ENCODE assay signal across 16 mouse cellular contexts in genomic region chr17:31967311-31967710, GRCm38 (mm10).
DNase-seq lines count a peak whose midpoint lies in the region; ATAC-seq and TF ChIP-seq lines count a peak whose summit lies in the region.
"Had no signal": no experiment of that assay in that cellular context is flagged by ENCODE, and none has a peak within 500 bp of the region (broad histone marks: within the 10 kb centered on the region; RNA-seq: fewer than 3 reads in every experiment).

No protein-coding gene starts in this region.

- H3K4me1 ChIP-seq in hindbrain, postnatal 0 days (ENCODE audit: insufficient read depth, low read length) = no peaks in the 10 kb centered on the region
- H3K4me1 ChIP-seq in hindbrain, embryonic 12.5 days = no peaks in the 10 kb centered on the region
- no peaks in the 10 kb centered on the region for H3K4me1 ChIP-seq in midbrain, embryonic 14.5 days (ENCODE audit: control insufficient read depth, insufficient read depth, low read length)
- H3K4me1 ChIP-seq in midbrain, embryonic 16.5 days (ENCODE audit: control insufficient read depth, insufficient read depth, low read length) = no peaks in the 10 kb centered on the region
- H3K4me1 ChIP-seq: hindbrain, embryonic 13.5 days; midbrain, embryonic 15.5 days; neural tube, embryonic 12.5 days had no signal

- no peak for TF ChIP-seq CTCF in hindbrain, postnatal 0 days (IDR thresholded peaks at IDR 0.05; ENCODE audit: low read depth)
- TF ChIP-seq CTCF in brain, embryonic 14.5 days (IDR thresholded peaks at IDR 0.05; ENCODE audit: borderline replicate concordance, extremely low read depth, insufficient read depth, insufficient read length) = no peak

- H3K9me3 ChIP-seq in hindbrain, postnatal 0 days (ENCODE audit: low read length) = no peaks in the 10 kb centered on the region
- H3K9me3 ChIP-seq in hindbrain, embryonic 12.5 days (replicated peaks) = no peaks in the 10 kb centered on the region
- H3K9me3 ChIP-seq in midbrain, embryonic 14.5 days (ENCODE audit: control insufficient read depth, low read length) = no peaks in the 10 kb centered on the region
- H3K9me3 ChIP-seq in midbrain, embryonic 16.5 days (replicated peaks; ENCODE audit: control insufficient read depth, low read length, poor library complexity, severe bottlenecking) = no peaks in the 10 kb centered on the region
- H3K9me3 ChIP-seq: hindbrain, embryonic 13.5 days; limb, embryonic 12.5 days; liver, embryonic 15.5 days; midbrain, embryonic 15.5 days; neural tube, embryonic 12.5 days had no signal

- peak; percentile 37 for DNase-seq in hindbrain, postnatal 0 days (ENCODE audit: low spot score)
- peak; percentile 11 for DNase-seq in midbrain, embryonic 14.5 days
- DNase-seq in brain, embryonic 14.5 days (ENCODE audit: low read depth) = peak; percentile 19
- DNase-seq in telencephalon, adult 2 months (ENCODE audit: low read depth, low spot score) = peak; percentile 9
- DNase-seq in thymus, postnatal 4 days = no peak
- DNase-seq: cerebellum, postnatal 14 days; gastrocnemius, postnatal 25 days had no signal

- ATAC-seq in hindbrain, postnatal 0 days = no peak
- ATAC-seq in hindbrain, embryonic 12.5 days (ENCODE audit: low FRiP score) = no peak
- no peak for ATAC-seq in midbrain, embryonic 14.5 days (ENCODE audit: low FRiP score, low TSS enrichment)
- no peak for ATAC-seq in midbrain, embryonic 16.5 days
- ATAC-seq: intestine, postnatal 0 days; midbrain, embryonic 15.5 days had no signal

- no peak overlapping the region for H3K4me3 ChIP-seq in hindbrain, postnatal 0 days (ENCODE audit: low read length)
- no peak overlapping the region for H3K4me3 ChIP-seq in hindbrain, embryonic 12.5 days
- H3K4me3 ChIP-seq in midbrain, embryonic 14.5 days (replicated peaks; ENCODE audit: low read depth, low read length) = no peak overlapping the region
- no peak overlapping the region for H3K4me3 ChIP-seq in midbrain, embryonic 16.5 days (ENCODE audit: low read depth, low read length)
- H3K4me3 ChIP-seq: hindbrain, embryonic 13.5 days; limb, embryonic 12.5 days; liver, embryonic 15.5 days; midbrain, embryonic 15.5 days; neural tube, embryonic 12.5 days had no signal

- H3K27ac ChIP-seq in hindbrain, postnatal 0 days = no peak overlapping the region
- no peak overlapping the region for H3K27ac ChIP-seq in hindbrain, embryonic 12.5 days
- H3K27ac ChIP-seq in midbrain, embryonic 14.5 days (replicated peaks; ENCODE audit: low read depth, low read length) = no peak overlapping the region
- no peak overlapping the region for H3K27ac ChIP-seq in midbrain, embryonic 16.5 days (ENCODE audit: low read length)
- H3K27ac ChIP-seq: hindbrain, embryonic 13.5 days; limb, embryonic 12.5 days; liver, embryonic 15.5 days; midbrain, embryonic 15.5 days; neural tube, embryonic 12.5 days; stomach, postnatal 0 days had no signal

- 69% methylated on average over 4 of the region's 4 CpGs for WGBS in hindbrain, postnatal 0 days
- WGBS in hindbrain, embryonic 12.5 days = 78% methylated on average over 4 of the region's 4 CpGs
- WGBS in midbrain, embryonic 14.5 days = 90% methylated on average over 4 of the region's 4 CpGs
- WGBS in midbrain, embryonic 16.5 days = 77% methylated on average over 4 of the region's 4 CpGs

- no peak for TF ChIP-seq POLR2A in brain, embryonic 14.5 days (IDR thresholded peaks at IDR 0.05; ENCODE audit: borderline replicate concordance, extremely low read depth, insufficient read depth, insufficient read length, poor library complexity, severe bottlenecking)

- no peak overlapping the region for H3K4me2 ChIP-seq in hindbrain, postnatal 0 days (ENCODE audit: low read depth, low read length)
- no peak overlapping the region for H3K4me2 ChIP-seq in hindbrain, embryonic 12.5 days (replicated peaks)
- H3K4me2 ChIP-seq in midbrain, embryonic 14.5 days (ENCODE audit: low read length) = no peak overlapping the region
- H3K4me2 ChIP-seq in midbrain, embryonic 16.5 days (ENCODE audit: low read length) = no peak overlapping the region
- H3K4me2 ChIP-seq: hindbrain, embryonic 13.5 days; limb, embryonic 12.5 days; liver, embryonic 15.5 days; midbrain, embryonic 15.5 days; neural tube, embryonic 12.5 days had no signal

- no peaks in the 10 kb centered on the region for H3K27me3 ChIP-seq in hindbrain, postnatal 0 days (ENCODE audit: insufficient read depth, low read length)
- no peaks in the 10 kb centered on the region for H3K27me3 ChIP-seq in hindbrain, embryonic 12.5 days
- H3K27me3 ChIP-seq in midbrain, embryonic 14.5 days (ENCODE audit: control insufficient read depth, insufficient read depth, low read length) = no peaks in the 10 kb centered on the region
- H3K27me3 ChIP-seq in midbrain, embryonic 16.5 days (ENCODE audit: control insufficient read depth, insufficient read depth, low read depth, low read length) = no peaks in the 10 kb centered on the region
- H3K27me3 ChIP-seq: hindbrain, embryonic 13.5 days; limb, embryonic 12.5 days; liver, embryonic 15.5 days; midbrain, embryonic 15.5 days; neural tube, embryonic 12.5 days had no signal

- no peak overlapping the region for H3K9ac ChIP-seq in hindbrain, postnatal 0 days (replicated peaks; ENCODE audit: low read length)
- no peak overlapping the region for H3K9ac ChIP-seq in hindbrain, embryonic 12.5 days
- H3K9ac ChIP-seq in midbrain, embryonic 14.5 days (replicated peaks; ENCODE audit: low read length) = no peak overlapping the region
- H3K9ac ChIP-seq in midbrain, embryonic 16.5 days (ENCODE audit: low read depth, low read length) = no peak overlapping the region
- H3K9ac ChIP-seq: hindbrain, embryonic 13.5 days; limb, embryonic 12.5 days; liver, embryonic 15.5 days; midbrain, embryonic 15.5 days; neural tube, embryonic 12.5 days had no signal

- no peaks in the 10 kb centered on the region for H3K36me3 ChIP-seq in hindbrain, postnatal 0 days (ENCODE audit: insufficient read depth, low read length)
- no peaks in the 10 kb centered on the region for H3K36me3 ChIP-seq in hindbrain, embryonic 12.5 days
- no peaks in the 10 kb centered on the region for H3K36me3 ChIP-seq in midbrain, embryonic 14.5 days (ENCODE audit: control insufficient read depth, insufficient read depth, low read length)
- H3K36me3 ChIP-seq in midbrain, embryonic 16.5 days (ENCODE audit: control insufficient read depth, insufficient read depth, low read length) = no peaks in the 10 kb centered on the region
- H3K36me3 ChIP-seq: hindbrain, embryonic 13.5 days; limb, embryonic 12.5 days; liver, embryonic 15.5 days; midbrain, embryonic 15.5 days; neural tube, embryonic 12.5 days had no signal
